Mouse (Mus musculus): ENCODE data around the gene Csrnp1.

The Csrnp1 gene

GRCm38 (mm10) chr9:120002893-120003292 is 18.4 kb upstream of the Csrnp1 start:
- no peak for DNase-seq (ENCODE audit: low spot score in 2 of 2)

DNA sequence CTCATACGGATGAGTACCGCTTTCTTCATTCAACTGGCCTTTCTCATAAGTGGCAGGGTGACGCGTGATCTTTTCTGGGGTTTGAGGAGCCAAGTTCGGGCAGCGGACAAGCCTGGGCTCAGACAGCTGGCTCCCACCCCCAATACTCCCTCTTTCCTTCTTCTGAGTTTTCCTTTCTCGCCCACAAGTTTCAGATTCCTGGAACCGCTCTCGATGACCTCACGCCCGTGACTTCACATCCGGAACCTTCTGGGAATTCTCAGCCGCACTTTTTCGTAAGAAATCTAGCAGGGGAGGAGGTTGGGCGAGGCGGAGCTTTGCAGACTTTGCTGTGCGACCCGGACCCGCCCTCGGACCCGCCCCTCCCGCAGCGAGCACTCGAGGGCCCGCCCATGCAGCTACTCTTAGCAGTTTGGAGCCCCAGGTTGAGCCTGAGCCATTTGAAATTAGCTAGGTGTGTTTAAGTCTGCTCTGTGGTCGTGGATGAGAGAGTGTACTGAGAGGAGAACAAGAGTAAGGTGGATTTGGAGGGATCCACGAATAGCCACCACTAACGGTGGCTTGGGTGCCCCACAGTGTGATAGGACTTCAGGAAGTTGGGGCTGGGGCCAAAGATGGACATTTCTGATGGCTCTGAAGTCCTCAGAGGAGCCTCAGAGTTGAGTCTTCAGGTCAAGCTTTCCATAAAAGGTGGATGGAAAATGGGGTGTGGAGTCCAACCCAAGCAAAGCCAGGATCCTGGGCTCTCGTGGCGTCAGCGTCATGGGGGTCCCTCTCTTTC is 17.7 kb upstream of the Csrnp1 start:
- DNase-seq (ENCODE audit: low spot score in 2 of 2), result peak; percentile 87 to 94

GRCm38 (mm10) chr9:120000761-120001160 is 16.3 kb upstream of the Csrnp1 start:
- no peak for DNase-seq (ENCODE audit: low spot score in 2 of 2)

- peak; percentile 64 to 74 for DNase-seq (ENCODE audit: low spot score in 2 of 2)
Observed at GRCm38 (mm10) chr9:119999636-120000035, 15.2 kb upstream of the Csrnp1 start.

DNA sequence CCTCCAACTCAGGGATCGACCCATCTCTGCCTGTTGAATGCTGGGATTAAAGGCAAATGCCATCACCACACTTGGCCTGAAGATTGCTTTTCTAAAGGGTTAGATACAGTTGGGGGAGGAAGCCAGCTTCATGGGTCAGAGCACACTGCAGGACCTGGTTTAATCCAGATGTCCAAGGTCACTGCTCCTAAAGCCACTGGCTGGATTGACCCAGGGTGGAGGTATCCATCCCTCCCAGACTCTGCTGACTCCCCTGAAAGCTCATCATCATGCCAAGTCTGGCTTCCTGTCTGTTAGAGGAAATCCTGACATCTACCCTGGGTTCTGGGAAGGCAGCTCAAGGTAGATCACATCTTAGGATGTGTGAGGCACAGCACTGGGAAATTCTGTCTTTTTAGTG is 14.3 kb upstream of the Csrnp1 start:
- no peak for DNase-seq (ENCODE audit: low spot score in 2 of 2)

- DNase-seq (ENCODE audit: low spot score in 2 of 2), result no peak
Observed at GRCm38 (mm10) chr9:119996080-119996479, 11.6 kb upstream of the Csrnp1 start.

- DNase-seq (ENCODE audit: low spot score in 2 of 2), result no peak
Observed at GRCm38 (mm10) chr9:119994207-119994606, 9.7 kb upstream of the Csrnp1 start.

GRCm38 (mm10) chr9:119993092-119993844 is 8.8 kb upstream of the Csrnp1 start:
- no peak for DNase-seq (ENCODE audit: low spot score in 2 of 2)

DNA sequence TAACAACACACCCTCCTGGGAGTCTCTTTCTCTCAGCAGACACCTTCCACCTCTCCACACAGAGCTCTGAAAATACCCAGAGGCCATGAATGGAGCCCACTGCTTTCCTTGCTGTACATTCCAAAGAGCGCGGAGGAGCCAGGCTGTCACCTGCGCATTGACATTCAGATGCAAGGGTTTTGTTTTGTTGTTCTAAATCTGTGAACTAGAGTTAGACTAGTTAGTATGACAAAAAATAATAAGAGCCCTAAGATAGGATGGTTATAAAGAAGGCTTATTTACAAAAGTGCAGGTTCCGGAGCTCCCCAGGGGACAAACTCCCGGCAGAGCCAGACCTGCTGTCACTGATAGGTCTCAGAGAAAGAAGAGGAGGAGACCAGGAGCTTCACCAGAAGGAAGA is 6.9 kb upstream of the Csrnp1 start:
- DNase-seq (ENCODE audit: low spot score in 2 of 2), result no peak

- DNase-seq (ENCODE audit: low spot score in 2 of 2), result no peak
Observed at GRCm38 (mm10) chr9:119988304-119988703, 3.8 kb upstream of the Csrnp1 start.

GRCm38 (mm10) chr9:119985881-119986574 is 1.6 kb upstream of the Csrnp1 start:
- no peak for DNase-seq (ENCODE audit: low spot score in 2 of 2)

DNA sequence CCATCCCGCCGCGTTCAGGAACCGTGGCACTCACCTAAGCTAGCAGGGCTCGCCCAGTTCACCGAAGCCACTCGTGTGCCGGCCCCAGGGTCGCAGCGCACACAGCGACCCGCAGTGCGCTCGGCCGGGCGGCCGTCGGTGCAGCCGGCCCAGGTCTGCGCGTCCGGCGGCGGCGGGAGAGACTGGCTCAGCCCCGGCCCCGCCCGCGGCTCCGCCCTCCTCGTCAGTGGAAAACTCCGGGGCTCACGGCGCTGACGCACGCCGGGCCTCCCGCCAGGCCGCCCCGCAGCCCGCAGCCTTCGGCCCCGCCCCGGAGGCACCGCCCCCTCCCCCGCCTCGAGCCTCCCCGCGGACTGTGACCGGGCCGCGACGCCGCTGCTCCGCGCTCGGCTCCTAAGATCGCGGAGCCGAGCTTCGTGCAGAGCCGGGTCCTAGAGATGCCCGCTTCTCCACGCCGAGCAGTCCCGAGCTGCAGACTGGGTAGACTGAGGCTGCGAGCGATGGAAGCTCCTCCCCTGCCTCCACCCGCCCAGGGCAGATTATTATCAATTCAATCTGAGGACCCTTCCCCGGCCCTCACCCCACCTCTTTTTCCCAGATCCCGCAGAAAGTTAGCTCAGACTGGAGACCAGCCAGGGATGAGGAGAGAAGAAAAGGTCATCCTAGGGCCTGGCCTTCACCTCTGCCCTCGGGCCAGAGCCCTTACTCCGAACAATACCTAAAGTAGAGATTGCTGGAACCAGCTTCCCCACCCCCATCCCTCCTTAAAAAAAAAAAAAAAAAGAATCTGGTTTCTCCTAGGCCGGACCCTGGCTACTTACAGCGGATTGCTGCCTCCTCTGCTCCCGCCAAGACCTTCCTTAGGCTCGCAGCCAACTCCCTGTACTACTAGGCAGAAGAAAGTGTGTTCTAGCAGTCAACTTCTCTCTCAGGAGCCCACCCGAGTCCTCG is 598 bp downstream of the Csrnp1 start:
- peak; percentile 91 to 92 for DNase-seq (ENCODE audit: low spot score in 2 of 2)

- DNase-seq (ENCODE audit: low spot score in 2 of 2), result peak; percentile 65 to 72
Observed at GRCm38 (mm10) chr9:119982956-119983551, 1.4 kb downstream of the Csrnp1 start.

DNA sequence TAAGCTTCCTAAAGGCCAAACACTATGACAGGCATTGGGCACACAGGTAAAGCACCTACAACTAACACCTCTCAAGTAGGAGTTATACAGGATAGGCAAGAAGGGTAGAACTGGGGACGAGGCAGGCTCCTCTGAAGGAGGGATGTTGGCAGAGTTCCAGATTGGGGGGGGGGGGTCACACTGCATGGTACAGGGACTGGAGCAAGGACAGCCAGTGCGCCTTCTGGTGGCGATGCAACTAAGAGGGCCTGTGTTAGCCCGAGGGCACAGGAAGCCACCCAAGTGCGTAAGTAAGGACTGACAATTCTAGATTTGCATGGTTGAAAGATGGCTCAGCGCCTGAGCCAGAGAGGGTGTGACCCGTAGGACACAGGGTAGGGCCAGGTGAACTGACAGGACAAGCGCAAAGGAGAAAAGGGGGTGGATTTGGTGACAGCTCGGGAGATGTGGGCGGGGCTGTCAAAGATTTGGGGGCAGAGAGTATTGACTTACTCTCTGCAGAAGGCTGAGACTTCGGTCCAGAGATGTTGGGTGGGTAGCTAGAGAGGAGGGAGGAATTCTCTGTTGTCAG is 2.1 kb downstream of the Csrnp1 start:
- DNase-seq (ENCODE audit: low spot score in 2 of 2), result peak; percentile 71 to 77

DNA sequence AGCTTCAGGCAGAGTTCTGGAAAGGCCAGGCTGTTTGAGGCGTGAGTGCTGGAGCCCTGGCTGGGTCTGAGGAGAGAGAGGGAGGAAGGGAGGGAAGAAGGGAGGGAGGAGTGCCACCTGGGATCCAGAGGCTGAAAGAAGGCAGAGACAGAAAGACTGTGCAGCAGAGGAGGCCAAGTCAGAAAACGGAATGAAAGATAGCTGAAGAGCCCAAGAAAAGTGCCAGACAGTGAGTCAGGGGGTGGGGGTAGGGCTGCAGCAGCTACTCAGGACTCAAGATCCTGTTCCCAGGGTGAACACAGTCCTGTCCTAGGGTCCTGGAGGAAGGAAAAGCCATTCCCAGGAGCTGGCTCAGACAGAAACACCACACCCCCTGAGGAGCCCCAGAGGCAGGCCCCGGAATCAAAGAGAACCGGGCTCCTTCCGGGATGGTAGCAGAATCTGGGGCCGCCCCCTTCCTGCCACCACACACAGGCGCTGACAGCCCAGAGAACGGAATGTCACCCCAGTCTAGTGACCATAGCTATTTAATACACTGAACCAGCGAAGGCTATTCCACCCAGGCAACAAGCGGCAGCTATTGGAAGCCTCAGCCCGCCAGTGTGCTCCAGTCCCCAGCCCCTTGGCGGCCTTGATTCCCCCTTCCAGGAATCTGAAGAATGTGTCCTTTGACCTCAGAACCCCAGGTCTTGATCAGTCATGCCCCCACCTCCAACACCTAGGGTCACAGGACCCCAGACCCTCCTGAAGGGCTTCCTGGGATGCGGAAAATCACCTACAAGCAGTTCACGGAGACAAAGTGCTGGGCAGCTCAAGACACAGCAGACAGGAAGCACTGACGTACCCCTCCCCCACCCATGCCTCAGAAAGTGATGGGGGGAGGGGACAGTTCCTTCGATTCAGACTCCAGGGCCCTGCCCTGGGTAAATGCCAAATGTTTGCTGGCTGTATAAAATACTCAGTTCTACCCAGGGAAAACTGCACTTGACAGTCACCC is 3.0 kb downstream of the Csrnp1 start:
- peak; percentile 90 to 94 for DNase-seq (ENCODE audit: low spot score in 2 of 2)

- no peak for DNase-seq (ENCODE audit: low spot score in 2 of 2)
Observed at GRCm38 (mm10) chr9:119980770-119981182, 3.7 kb downstream of the Csrnp1 start.

DNA sequence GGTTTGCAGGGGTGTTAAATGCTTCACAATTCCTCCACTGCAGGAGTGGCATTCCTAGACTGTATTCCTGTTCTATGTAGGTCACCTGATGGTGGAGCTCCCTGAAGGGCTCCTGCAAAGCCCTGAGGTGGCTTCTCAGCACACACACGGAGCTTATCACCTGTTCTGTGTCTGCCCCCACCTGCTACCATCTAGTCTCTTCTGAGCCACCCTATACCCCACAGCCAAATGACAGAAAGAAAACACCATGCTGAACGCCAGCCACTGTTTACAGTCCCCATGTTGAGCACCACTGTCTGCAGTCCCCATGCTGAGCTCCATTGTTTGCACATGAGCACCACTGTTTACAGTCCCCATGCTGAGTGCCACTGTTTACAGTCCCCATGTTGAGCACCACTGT is 4.7 kb downstream of the Csrnp1 start:
- no peak for DNase-seq (ENCODE audit: low spot score in 2 of 2)

GRCm38 (mm10) chr9:119978811-119979441 is 5.5 kb downstream of the Csrnp1 start:
- DNase-seq (ENCODE audit: low spot score in 2 of 2), result no peak
